Mouse (Mus musculus): ENCODE measurements around the gene Rab11b. TPM values are rescaled to one million over a fixed set of nuclear protein-coding genes. Genes with fewer than 3 reads are reported as not detected.

Gene Rab11b
- polyA plus RNA-seq, 1 experiment from 2014 or later, result 278 TPM

DNA sequence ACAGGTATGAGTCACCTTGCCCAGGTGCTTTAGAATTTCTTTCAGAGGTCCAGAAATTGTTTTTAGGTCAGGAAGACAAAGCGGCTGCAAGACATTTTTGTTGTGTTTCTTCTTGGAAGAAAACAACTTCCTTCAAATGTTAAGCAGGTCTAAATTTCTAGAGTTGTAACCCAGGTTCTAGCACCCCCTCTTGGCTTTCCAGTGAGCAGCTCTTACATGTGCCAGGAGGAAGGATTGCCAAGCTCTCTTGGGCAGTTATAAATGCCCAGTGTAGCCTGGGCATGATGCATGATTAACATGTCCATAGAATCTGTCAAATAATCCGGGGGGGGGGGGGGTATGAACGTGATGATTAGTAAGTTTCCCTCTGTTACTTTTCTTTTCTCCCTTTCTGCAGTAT lies 38.0 kb upstream of the Rab11b start:
- Histone ChIP-seq H3K4me2 (no peak overlapping the region), H3K9me3 (ENCODE audit: low read depth, low read length) (no peaks in the 10 kb centered on the region), H3K27ac (ENCODE audit: low read depth) (no peak overlapping the region), H3K36me3 (ENCODE audit: insufficient read depth) (no peaks in the 10 kb centered on the region), H3K4me1 (ENCODE audit: insufficient read depth) (no peaks in the 10 kb centered on the region), H3K9ac (no peak overlapping the region), H3K4me3 (ENCODE audit: low read depth, low read length) (no peak overlapping the region), H3K27me3 (ENCODE audit: insufficient read depth, low read length) (no peaks in the 10 kb centered on the region)
- peak; percentile 48 for TF ChIP-seq CTCF (IDR thresholded peaks at IDR 0.05; ENCODE audit: low read depth)
- DNase-seq (peak; percentile 70), ATAC-seq (ENCODE audit: insufficient read depth) (no peak)
- WGBS, result 38% methylated on average over 3 of the region's 3 CpGs

DNA sequence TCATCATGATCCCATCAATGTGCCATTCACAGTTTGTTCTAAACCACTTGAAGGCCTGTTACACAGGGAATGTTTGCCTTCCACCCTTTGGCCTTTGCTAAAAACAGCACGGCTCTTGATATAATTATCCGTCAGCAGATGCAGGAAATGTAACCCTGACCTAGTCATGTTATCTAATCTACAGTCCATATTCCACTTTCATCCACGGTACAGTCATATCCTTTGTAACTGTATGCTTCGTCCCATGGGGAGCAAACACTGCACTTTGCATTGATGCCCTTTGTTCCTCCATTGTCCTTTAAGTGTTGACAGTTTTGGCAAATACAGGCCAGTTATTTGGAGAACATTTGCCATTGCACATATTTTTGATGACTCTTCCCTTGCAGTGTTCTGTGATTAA lies 28.4 kb upstream of the Rab11b start:
- Histone ChIP-seq H3K36me3 (ENCODE audit: insufficient read depth) (no peaks in the 10 kb centered on the region), H3K4me3 (ENCODE audit: low read depth, low read length) (no peak overlapping the region), H3K4me1 (ENCODE audit: insufficient read depth) (no peaks in the 10 kb centered on the region), H3K9me3 (ENCODE audit: low read depth, low read length) (no peaks in the 10 kb centered on the region), H3K9ac (no peak overlapping the region), H3K27ac (ENCODE audit: low read depth) (no peak overlapping the region), H3K4me2 (no peak overlapping the region), H3K27me3 (ENCODE audit: insufficient read depth, low read length) (no peaks in the 10 kb centered on the region)
- TF ChIP-seq CTCF (IDR thresholded peaks at IDR 0.05; ENCODE audit: low read depth), result no peak
- no peak for ATAC-seq (ENCODE audit: insufficient read depth)
- 24% methylated on average over 4 of the region's 4 CpGs for WGBS
- DNase-seq, result no peak

DNA sequence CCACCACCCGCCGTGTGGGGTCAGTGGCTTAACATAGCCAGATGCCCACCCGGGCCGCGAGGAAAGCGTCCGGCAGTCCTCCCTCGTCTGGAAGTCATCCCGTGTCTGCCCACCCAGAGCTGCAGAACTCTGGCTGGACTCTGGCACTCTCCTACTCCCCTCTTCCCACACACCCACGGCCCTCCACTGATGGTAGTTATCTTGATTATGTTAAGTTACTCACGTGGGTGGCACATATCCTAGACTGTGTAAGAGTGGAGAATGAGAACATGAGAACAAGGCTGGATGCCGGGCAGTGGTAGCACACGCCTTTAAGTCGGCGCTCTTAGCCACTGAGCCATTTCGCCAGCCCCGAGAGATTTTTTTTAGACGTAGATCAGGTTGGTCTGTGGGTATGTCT lies 26.0 kb upstream of the Rab11b start:
- H3K9me3 ChIP-seq (ENCODE audit: low read depth, low read length), result no peaks in the 10 kb centered on the region
- peaks cover 16% of the 10 kb centered on the region; the same call in 1 of the 2 replicates for H3K4me1 ChIP-seq (ENCODE audit: insufficient read depth)
- no peaks in the 10 kb centered on the region for H3K36me3 ChIP-seq (ENCODE audit: insufficient read depth)
- no peaks in the 10 kb centered on the region for H3K27me3 ChIP-seq (ENCODE audit: insufficient read depth, low read length)
- H3K4me3 ChIP-seq (ENCODE audit: low read depth, low read length), result no peak overlapping the region
- ATAC-seq (ENCODE audit: insufficient read depth), result no peak
- no peak overlapping the region for H3K27ac ChIP-seq (ENCODE audit: low read depth)
- no peak overlapping the region for H3K4me2 ChIP-seq
- no peak for TF ChIP-seq CTCF (IDR thresholded peaks at IDR 0.05; ENCODE audit: low read depth)
- DNase-seq, result no peak
- no peak overlapping the region for H3K9ac ChIP-seq
- 83% methylated on average over 18 of the region's 18 CpGs for WGBS

DNA sequence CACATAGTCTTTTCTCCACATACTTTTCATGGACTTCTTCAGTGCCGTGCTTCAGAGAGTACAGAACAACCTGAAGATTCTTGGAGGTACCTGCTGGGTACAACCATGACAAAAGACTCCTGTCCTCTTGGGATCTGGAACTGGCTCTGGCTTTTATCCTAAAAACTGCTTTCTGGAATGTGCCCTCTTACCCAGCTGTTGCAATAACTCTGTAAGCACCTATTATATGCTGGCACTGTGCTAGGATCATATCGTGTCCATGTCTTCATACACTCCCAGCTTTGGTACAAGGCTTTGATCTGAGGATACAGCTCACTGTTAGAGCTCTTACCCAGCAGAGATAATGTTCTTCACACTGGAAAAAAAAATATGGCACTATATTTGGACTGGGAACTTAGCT lies 24.6 kb upstream of the Rab11b start:
- ATAC-seq (ENCODE audit: insufficient read depth), result no peak
- DNase-seq, result no peak
- 78% methylated on average over 2 of the region's 2 CpGs for WGBS
- no peak for TF ChIP-seq CTCF (IDR thresholded peaks at IDR 0.05; ENCODE audit: low read depth)
- Histone ChIP-seq H3K9ac (no peak overlapping the region), H3K27me3 (ENCODE audit: insufficient read depth, low read length) (no peaks in the 10 kb centered on the region), H3K9me3 (ENCODE audit: low read depth, low read length) (no peaks in the 10 kb centered on the region), H3K36me3 (ENCODE audit: insufficient read depth) (no peaks in the 10 kb centered on the region), H3K27ac (ENCODE audit: low read depth) (no peak overlapping the region), H3K4me2 (no peak overlapping the region), H3K4me1 (ENCODE audit: insufficient read depth) (peaks cover 28% of the 10 kb centered on the region; the same call in 1 of the 2 replicates), H3K4me3 (ENCODE audit: low read depth, low read length) (no peak overlapping the region)

DNA sequence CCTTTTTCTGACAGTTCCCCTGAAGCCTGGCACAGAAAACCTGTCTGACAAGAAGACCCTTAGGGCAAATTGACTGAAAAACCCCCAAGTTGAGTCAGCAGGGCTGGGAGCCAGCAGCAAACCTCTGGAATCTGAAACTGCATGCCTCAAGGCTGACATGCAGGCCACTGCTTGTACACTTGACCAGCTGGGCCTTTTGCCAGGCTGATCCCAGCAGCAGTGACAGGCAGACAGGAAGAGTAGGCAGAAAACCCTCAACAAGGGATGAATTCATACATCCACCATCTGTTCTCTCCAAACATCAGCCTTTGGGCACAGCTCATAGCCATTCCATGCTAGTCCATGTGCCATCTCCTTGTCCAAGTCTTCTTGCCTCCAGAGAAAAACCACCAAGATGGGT lies 23.1 kb upstream of the Rab11b start:
- Histone ChIP-seq H3K9ac (no peak overlapping the region), H3K4me3 (ENCODE audit: low read depth, low read length) (no peak overlapping the region), H3K36me3 (ENCODE audit: insufficient read depth) (peaks cover 3% of the 10 kb centered on the region; the same call in 1 of the 2 replicates), H3K4me1 (ENCODE audit: insufficient read depth) (peaks cover 32% of the 10 kb centered on the region), H3K4me2 (no peak overlapping the region), H3K27ac (ENCODE audit: low read depth) (peak overlapping the region; percentile 73; the same call in 1 of the 2 replicates), H3K27me3 (ENCODE audit: insufficient read depth, low read length) (no peaks in the 10 kb centered on the region), H3K9me3 (ENCODE audit: low read depth, low read length) (no peaks in the 10 kb centered on the region)
- no peak for ATAC-seq (ENCODE audit: insufficient read depth)
- no peak for TF ChIP-seq CTCF (IDR thresholded peaks at IDR 0.05; ENCODE audit: low read depth)
- peak; percentile 88 for DNase-seq

DNA sequence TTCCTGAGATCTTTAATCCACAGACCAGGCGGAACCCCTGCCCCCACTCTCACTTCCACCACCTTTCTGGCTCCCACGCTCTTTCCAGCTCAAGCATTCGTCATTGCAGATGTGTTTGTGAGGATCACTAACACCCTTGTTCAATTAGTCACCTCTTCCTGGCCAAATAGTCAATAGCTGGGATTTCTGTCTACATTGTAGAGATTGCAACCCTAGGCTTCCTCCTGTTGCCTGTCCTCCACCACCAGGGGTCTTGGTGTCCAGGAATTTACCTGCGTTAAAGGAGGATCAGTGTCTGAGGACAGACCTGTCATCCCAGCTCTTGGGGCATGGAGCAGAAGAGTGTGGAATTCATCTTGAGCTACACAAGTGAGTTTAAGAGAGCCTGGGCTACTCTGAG lies 21.7 kb upstream of the Rab11b start:
- Histone ChIP-seq H3K4me3 (ENCODE audit: low read depth, low read length) (peak overlapping the region; percentile 52), H3K4me1 (ENCODE audit: insufficient read depth) (peaks cover 37% of the 10 kb centered on the region), H3K27ac (ENCODE audit: low read depth) (peak overlapping the region; percentile 88), H3K27me3 (ENCODE audit: insufficient read depth, low read length) (no peaks in the 10 kb centered on the region), H3K9ac (peak overlapping the region; percentile 50), H3K36me3 (ENCODE audit: insufficient read depth) (peaks cover 16% of the 10 kb centered on the region), H3K4me2 (peak overlapping the region; percentile 76), H3K9me3 (ENCODE audit: low read depth, low read length) (no peaks in the 10 kb centered on the region)
- peak; percentile 42 for TF ChIP-seq CTCF (IDR thresholded peaks at IDR 0.05; ENCODE audit: low read depth)
- no peak for ATAC-seq (ENCODE audit: insufficient read depth)
- 27% methylated on average over 4 of the region's 4 CpGs for WGBS
- no peak for DNase-seq

DNA sequence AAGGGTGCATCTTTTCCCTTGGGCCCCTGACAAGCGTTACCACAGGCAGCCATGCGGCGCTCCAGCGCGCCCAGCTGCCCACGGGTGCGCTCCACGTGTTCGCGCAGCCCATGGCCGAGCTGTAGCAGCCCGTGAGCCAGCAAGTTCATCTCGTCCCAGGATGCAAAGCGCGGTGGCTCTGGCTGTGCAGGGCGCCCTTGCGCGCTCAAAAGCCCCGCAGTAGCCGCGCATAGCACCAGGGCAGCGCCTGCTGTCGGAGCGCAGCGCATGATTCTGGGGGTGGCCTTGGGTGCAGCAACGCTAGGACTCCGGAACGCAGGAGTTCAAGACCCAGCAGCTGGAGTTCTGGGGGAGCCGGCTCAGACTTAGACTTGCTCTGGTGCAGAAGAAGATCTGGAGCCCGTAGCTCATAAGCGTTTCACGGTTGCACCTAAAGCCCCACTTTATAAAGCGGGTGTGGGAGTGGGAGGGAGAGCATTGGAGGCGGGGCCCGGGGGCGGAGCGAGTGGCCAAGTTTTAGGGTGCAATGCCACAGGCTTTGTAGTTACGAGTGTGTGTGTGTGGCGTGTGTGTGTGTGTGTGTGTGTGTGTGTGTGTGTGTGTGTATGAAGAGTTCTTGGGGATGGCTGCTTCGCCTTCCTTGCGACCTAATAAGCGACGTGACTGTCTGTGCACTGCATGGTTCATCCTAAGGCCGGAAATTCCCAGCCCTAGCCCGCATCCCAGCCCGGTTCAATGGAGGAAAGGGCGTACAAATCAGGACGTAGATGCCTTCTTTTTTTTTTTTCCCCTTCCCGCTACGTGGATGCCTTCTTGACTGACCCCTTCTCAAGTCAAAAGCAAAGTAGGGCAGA lies 21.0 kb upstream of the Rab11b start, which contains the start of gene Angptl4:
Gene Angptl4, minus strand, starts transcription at position 707 of the 854 bp plus-strand sequence.
- peaks cover 37% of the 10 kb centered on the region for H3K4me1 ChIP-seq (ENCODE audit: insufficient read depth)
- peak; percentile 82 for DNase-seq
- no peaks in the 10 kb centered on the region for H3K27me3 ChIP-seq (ENCODE audit: insufficient read depth, low read length)
- peak within 1 kb of the TSS; percentile 88 for H3K27ac ChIP-seq (ENCODE audit: low read depth)
- peak within 1 kb of the TSS; percentile 76 for H3K4me2 ChIP-seq
- no peak for TF ChIP-seq CTCF (IDR thresholded peaks at IDR 0.05; ENCODE audit: low read depth)
- H3K36me3 ChIP-seq (ENCODE audit: insufficient read depth), result peaks cover 24% of the 10 kb centered on the region
- no peaks in the 10 kb centered on the region for H3K9me3 ChIP-seq (ENCODE audit: low read depth, low read length)
- H3K4me3 ChIP-seq (ENCODE audit: low read depth, low read length), result peak within 1 kb of the TSS; percentile 52
- peak within 1 kb of the TSS; percentile 50 for H3K9ac ChIP-seq
- peak; percentile 66 for ATAC-seq (ENCODE audit: insufficient read depth)
- WGBS, result under 1% methylated on average over 50 of the region's 50 CpGs
